Mouse (Mus musculus): ENCODE measurements around the gene Gm21976. TPM values are rescaled to one million over a fixed set of nuclear protein-coding genes. Genes with fewer than 3 reads are reported as not detected.

Gm21976 gene
- not detected in 2 replicates for polyA plus RNA-seq (2015; fragmentation: Nextera tagmentation; extraction: Ambion mirVana)

DNA sequence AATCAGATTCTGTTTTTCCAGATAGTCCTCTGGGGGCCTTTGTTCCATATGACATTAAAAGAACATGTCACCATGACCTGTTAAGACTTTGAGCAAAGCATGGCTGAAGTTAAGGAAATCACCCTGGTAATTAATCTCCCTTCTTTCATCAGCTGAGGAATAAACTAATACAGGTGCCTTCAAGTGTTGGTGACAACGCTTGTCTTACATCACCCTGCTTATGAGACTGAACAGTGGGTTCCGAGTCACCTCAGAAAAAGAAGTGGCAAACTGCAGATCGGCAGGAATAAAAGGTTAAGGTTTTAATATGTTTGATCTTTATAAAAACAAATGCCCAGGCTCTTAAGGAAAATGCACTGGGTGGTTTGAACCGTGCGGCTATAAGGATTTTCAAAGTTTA, at the start of gene Gm21976:
TSS of gene Gm21976 (plus strand) at position 202 of the 400 bp plus-strand sequence.

GRCm38 (mm10) chr13:98262636-98263457, 16.8 kb upstream of the Gm21976 start, which contains the start of the genes Utp15 and Ankra2:
TSS of gene Utp15 (minus strand) at chr13:98263041.
TSS of gene Ankra2 (plus strand) at chr13:98263074.

GRCm38 (mm10) chr13:98316480-98317245, 37.0 kb downstream of the Gm21976 start, which contains the start of gene Btf3:
TSS of gene Btf3 (minus strand) at chr13:98317006.

GRCm38 (mm10) chr13:98354090-98354801, 74.6 kb downstream of the Gm21976 start, which contains the start of gene Foxd1:
TSS of gene Foxd1 (plus strand) at chr13:98354242.

Other genes starting within 250 kb of the Gm21976 start
- gene Arhgef28, start 73.4 kb upstream of the Gm21976 start, polyA plus RNA-seq (2015; fragmentation: Nextera tagmentation; extraction: Ambion mirVana), result 38.5 and 55.7 TPM in 2 replicates
- 8.5 and 18.8 TPM in 2 replicates for gene Utp15, start 16.8 kb upstream of the Gm21976 start, polyA plus RNA-seq (2015; fragmentation: Nextera tagmentation; extraction: Ambion mirVana)
- gene Ankra2, start 16.8 kb upstream of the Gm21976 start, polyA plus RNA-seq (2015; fragmentation: Nextera tagmentation; extraction: Ambion mirVana), result 31.7 and 36.0 TPM in 2 replicates
- 505 and 577 TPM in 2 replicates for gene Btf3, start 37.1 kb downstream of the Gm21976 start, polyA plus RNA-seq (2015; fragmentation: Nextera tagmentation; extraction: Ambion mirVana)
- gene Foxd1, start 74.4 kb downstream of the Gm21976 start, polyA plus RNA-seq (2015; fragmentation: Nextera tagmentation; extraction: Ambion mirVana), result 2.6 and 5.9 TPM in 2 replicates
- gene Gm10320, start 212.1 kb downstream of the Gm21976 start, polyA plus RNA-seq (2015; fragmentation: Nextera tagmentation; extraction: Ambion mirVana), result 1.4 and 2.6 TPM in 2 replicates